Mouse (Mus musculus): ENCODE measurements around the gene Tbc1d8. TPM values are rescaled to one million over a fixed set of nuclear protein-coding genes. Genes with fewer than 3 reads are reported as not detected.

The Tbc1d8 gene
- polyA plus RNA-seq, 1 experiment: 0.93 TPM

GRCm38 (mm10) chr1:39339455-39339854 is 139.1 kb downstream of the Tbc1d8 start:
- TF ChIP-seq GATA1 (IDR thresholded peaks at IDR 0.05; ENCODE audit: low read length): no peak

GRCm38 (mm10) chr1:39338831-39339230 is 139.7 kb downstream of the Tbc1d8 start:
- no peak for TF ChIP-seq GATA1 (IDR thresholded peaks at IDR 0.05; ENCODE audit: low read length)

GRCm38 (mm10) chr1:39336788-39337187 is 141.8 kb downstream of the Tbc1d8 start:
- TF ChIP-seq GATA1 (IDR thresholded peaks at IDR 0.05; ENCODE audit: low read length): no peak

- no peak for TF ChIP-seq GATA1 (IDR thresholded peaks at IDR 0.05; ENCODE audit: low read length)
These were observed 142.9 kb downstream of the Tbc1d8 start for GRCm38 (mm10) chr1:39335561-39336196.

- TF ChIP-seq GATA1 (IDR thresholded peaks at IDR 0.05; ENCODE audit: low read length): no peak
These were observed 146.1 kb downstream of the Tbc1d8 start for GRCm38 (mm10) chr1:39332456-39332855.

GRCm38 (mm10) chr1:39330857-39331594 is 147.5 kb downstream of the Tbc1d8 start:
- no peak for TF ChIP-seq GATA1 (IDR thresholded peaks at IDR 0.05; ENCODE audit: low read length)

GRCm38 (mm10) chr1:39327546-39327945 is 151.0 kb downstream of the Tbc1d8 start:
- no peak for TF ChIP-seq GATA1 (IDR thresholded peaks at IDR 0.05; ENCODE audit: low read length)

GRCm38 (mm10) chr1:39325228-39325627 is 153.3 kb downstream of the Tbc1d8 start:
- no peak for TF ChIP-seq GATA1 (IDR thresholded peaks at IDR 0.05; ENCODE audit: low read length)

- TF ChIP-seq GATA1 (IDR thresholded peaks at IDR 0.05; ENCODE audit: low read length): no peak
These were observed 156.6 kb downstream of the Tbc1d8 start for GRCm38 (mm10) chr1:39321954-39322353.

Other genes starting within 250 kb of the Tbc1d8 start
- 322 and 379 TPM in 2 replicates for gene Rpl31, start 110.9 kb downstream of the Tbc1d8 start, polyA plus RNA-seq (2012)
- gene Cnot11, start 56.2 kb upstream of the Tbc1d8 start, polyA plus RNA-seq (2012): 111 and 146 TPM in 2 replicates
- 104 and 136 TPM in 2 replicates for gene Rnf149, start 98.7 kb upstream of the Tbc1d8 start, polyA plus RNA-seq (2012)
- not detected in 2 replicates for gene Creg2, start 172.7 kb upstream of the Tbc1d8 start, polyA plus RNA-seq (2012)
- not detected in 2 replicates for gene Rfx8, start 242.2 kb upstream of the Tbc1d8 start, polyA plus RNA-seq (2012)

Data from G1E-ER4 (cell line).